Mouse (Mus musculus): ENCODE results near the gene Hadh.

Hadh gene

DNA sequence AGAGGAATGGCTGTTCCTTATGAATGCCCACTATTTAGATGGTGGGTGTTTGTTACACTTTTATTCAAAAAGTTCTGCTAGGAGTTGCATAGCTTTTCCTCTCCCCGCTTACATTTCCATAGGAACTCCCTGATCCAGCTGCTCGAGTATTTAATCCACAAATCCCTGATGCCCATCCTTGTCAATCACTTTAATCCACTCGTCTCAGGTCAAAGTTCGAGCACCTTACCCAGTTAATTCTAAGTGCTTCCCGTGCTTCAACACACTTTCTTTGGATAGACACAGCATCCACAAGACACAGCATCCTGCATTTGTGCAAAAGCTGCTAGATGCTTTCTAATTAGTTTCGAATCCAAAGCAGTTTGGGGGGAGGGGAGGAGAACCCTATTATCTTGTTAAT is 1.5 kb downstream of the Hadh start:
- peak; percentile 6 for DNase-seq (ENCODE audit: low read depth)

DNA sequence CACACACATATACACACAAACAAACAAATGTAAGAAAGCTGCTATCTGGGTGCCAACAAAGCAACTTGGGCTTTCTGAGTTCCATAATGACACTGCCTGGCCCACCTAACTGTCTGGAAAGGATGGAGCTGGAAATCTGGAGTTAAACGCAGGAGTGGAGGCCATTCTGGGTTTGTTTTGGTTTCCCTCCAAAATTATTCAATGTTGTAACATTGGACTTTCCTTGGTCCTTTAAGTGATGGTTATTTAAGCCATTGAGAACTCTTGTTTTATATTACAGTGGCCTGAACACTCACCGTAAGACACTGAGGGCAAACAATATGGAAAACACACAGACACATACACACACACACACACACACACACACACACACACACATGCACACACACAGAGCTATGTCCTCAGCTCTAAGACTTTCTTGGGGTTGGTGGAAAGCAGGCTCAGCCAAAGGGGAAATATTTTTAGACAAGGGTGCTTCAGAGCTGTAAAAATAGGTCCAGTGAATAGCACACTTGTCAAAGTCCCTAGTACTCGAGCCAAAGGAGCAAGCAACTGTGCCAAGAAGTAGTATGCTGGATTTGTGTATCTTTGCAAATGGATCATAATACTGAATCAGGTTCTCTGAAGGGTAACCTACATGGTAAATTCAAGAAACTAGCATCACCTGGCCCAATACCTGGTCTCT is 5.4 kb downstream of the Hadh start:
- no peak for DNase-seq (ENCODE audit: low read depth)

DNA sequence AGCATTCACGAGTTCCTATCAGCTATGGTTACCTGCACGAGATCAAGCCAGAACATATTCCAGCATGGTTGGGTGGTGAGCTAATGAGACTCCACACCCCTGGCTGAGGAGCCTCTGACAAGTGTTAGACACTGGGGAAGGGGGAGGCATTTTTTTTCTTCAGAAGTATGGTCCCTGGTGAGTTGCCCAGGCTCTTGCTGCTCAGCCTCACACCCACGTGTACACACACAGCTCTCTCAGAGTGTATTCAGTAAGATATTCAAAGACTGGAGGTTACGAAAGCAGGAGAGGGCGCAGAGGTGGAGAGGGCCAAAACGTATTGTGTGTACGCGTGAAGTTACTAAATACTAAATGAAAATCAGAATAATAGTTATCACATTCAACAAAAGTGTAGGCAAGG is 6.4 kb downstream of the Hadh start:
- DNase-seq (ENCODE audit: low read depth): no peak

DNA sequence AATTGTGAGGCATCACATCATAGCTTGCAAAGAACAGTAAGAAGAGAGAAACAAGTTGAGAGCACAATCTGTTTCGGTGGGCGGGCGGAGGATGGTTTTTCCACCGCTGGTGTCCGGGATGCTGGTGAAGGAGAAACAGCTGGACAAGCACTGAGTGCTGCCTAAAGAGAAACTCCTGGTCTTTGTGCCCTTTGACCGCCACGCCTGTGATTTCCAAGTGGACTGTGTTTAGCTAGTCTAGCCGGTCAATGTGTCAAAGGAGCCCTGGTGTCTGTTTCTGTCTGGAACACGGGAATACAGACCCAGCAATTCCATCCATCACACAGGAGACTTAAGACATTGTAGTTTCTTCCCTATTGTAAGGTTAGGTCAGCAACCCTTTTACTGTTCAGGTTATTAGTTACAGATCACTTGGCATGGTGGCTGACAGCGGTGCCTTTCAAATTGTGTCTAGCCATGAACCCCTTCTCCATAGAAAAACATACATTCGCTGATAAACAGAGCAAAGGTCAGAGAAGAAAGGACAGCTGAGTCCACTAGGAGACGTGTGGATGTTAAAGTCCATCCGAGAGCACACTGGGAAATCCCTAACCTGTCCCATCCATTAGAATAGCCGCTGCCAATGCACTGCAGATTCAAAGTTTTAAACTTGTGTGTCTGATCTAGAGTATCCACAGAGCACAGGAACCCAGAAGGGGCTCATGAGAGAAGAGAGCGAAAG is 8.0 kb downstream of the Hadh start:
- no peak for DNase-seq (ENCODE audit: low read depth)

DNA sequence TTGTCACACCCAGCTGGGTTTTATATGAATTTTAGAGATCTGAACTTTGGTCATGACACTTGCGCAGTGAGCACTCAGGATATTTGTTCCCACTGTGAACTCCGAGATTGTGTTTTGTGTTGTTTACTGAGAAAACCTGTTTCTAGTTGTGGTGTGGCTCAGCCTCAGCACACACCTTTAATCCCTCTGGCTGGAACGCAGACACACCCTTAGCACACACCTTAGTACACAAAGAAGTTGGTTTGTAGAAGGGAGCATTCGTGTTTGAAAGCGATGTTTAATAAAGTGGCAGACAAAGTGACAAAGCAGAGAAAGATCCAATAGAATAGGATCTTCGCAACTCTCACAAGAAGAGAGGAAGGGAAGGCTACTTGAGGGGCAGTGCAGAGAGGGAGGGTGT is 11.5 kb downstream of the Hadh start:
- DNase-seq (ENCODE audit: low read depth): no peak

DNA sequence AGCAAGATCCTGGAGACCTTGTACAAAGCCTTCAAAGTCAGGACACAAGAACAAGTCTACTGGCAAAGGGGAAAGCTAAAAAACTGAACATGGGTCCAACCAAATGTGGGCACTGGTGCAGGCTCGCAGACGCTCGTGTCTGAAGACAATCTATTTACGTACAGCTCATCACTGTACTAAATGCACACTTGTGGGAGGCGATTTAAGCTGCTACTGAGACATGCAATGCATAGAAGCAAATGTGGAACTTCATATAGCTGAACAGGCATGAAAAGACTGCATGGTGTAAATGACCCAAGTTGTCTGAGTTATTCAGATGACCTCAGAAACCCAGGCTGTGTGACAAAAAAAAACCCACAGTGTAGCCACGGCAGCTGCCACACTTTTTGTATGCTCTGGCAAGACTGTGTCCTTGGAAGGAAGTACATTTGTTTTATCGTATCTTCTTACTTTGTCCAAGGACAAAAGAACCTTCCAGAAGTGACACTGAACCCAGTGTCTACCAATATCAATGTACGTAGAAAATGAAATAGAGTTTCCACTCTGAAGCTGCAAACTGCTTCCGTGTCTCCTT is 12.4 kb downstream of the Hadh start:
- DNase-seq (ENCODE audit: low read depth): no peak

DNA sequence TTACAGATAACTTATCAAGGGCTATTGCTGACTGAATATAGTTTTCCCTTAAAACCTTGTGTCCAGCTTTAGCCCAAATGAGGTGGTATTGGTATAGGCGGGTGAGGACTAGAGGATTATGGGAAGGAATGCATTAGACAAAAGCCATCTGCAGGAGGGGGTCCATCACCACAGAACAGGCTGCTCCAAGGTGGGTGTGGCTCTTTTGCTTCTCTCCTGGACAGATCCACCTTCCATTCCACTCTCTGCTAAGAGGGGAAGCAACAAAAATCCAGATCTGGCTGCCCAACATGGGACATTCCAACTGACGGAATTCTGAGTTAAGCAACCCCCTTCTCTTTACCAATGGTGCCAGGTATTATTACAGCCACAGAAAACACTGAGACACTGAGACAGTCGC is 13.0 kb downstream of the Hadh start:
- DNase-seq (ENCODE audit: low read depth): no peak

DNA sequence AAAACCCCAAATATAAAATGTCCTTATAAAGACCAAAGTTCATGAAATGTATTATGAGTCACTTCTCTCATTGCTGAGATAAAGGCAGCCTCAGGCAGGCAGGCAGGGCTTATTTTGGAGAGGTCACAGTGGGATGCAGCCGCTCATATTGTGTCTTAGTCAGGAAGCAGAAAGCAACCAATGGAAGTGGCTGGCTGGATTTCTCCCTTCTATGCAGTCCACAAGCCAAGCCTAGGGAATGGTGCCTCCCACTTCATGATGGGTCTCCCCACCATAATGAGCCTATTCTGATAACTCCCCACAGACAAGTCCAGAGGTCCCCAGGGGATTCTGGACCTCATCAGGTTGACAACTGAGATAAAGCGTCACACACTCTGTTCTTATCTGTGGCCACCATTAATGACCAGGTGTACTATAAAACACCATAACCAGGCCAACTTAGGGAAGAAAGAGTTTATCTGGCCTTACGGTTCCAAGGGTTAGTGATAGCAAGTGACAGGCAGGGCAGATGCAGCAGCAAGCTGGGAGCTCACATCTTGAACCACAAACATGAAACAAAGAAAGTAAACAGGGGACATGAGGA is 16.4 kb downstream of the Hadh start:
- DNase-seq (ENCODE audit: low read depth): no peak

DNA sequence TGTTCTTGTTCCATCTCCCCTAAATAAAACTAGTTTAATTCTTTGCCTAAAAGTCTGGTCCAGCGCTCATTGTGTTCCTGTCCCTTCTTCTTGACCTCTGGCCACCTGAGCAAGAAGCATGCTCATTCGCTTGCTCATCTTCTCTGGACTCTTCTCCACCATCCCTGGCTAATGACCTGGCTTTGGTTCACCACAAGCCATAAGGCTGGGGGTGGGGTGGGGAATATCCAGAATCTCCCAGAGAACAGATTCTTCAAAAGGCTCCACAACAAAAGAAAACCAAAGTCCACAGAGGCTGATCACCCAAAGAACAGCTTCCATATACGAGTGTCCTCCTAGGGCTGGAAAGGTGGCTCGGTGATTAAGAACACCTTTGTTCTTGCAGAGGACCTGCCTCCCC is 16.9 kb downstream of the Hadh start:
- DNase-seq (ENCODE audit: low read depth): no peak

DNA sequence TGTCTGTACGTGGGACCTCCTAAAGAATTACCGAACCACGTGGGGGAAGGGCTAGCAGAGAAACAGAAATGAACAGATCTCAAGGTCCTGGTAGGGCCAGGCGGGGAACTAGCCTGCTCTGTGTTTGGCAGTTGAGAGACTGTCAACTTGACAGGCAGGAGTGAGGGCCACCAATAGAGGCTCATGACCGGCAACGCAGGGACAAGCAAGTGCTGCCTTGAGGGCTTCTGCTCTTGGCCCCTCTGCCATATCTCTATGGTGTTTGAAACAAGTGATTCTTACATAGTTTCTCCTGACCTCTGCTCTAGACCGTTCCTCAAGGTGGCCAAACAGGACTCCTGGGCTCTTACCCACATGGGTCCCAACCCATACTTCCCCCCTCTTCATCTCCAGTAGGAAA is 20.3 kb downstream of the Hadh start:
- no peak for DNase-seq (ENCODE audit: low read depth)

DNA sequence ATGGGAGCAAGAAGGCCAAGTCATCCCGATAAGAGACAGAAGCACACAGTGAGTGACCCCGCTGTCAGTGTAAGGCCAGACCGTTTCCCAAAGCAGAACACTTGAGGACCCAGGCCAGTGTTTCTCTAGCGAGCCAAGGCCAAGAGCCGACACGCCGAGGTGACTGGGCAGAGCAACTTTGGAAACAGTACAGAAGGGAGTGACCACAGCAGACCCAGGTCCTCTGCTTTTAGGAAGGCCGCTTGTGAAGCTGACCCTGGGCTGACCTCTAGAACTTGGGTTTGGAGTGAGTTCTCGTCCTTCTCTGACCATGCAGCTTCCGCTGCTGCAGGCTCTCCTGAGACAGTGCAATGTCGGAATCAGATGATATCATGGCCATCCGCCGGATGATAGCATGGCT is 20.9 kb downstream of the Hadh start:
- no peak for DNase-seq (ENCODE audit: low read depth)

DNA sequence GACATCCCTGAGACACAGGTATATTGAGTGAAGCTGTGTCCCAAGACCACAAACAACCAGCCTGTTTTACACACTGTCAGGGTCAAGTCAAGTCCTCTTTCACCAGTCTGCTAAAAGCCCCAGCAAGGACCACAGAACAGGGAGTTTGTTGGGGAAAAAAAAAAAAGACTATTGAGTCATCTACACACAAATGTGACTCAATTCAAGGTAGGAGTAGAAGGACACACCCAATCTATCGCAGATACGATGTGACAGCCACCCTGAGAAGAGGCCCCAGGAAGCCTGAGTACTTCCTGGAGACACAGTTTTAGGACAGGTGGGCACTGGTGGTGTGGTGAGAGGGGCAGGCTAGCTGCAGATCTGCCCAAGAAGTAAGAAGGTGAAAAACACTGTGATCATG is 21.6 kb downstream of the Hadh start:
- no peak for DNase-seq (ENCODE audit: low read depth)

DNA sequence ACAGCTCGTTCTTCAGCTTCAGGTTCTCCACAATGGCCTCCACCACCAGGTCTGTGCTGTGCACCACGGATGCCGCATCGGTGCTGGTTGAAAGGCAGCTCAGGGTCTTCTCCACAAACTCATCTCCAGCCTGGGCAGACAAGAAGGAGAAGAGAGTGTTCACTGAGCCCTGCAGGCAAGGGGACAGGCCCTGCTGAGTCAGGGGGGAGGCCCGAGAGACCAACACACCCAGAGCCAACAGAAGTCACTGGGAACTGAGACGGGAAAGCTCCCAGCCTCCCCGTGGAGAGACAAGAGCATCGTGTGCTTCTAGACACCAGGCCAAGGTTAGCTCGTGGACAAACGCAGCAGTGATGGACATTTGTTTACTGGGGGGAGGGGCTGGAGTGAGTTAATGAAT is 23.5 kb downstream of the Hadh start:
- DNase-seq (ENCODE audit: low read depth): no peak

DNA sequence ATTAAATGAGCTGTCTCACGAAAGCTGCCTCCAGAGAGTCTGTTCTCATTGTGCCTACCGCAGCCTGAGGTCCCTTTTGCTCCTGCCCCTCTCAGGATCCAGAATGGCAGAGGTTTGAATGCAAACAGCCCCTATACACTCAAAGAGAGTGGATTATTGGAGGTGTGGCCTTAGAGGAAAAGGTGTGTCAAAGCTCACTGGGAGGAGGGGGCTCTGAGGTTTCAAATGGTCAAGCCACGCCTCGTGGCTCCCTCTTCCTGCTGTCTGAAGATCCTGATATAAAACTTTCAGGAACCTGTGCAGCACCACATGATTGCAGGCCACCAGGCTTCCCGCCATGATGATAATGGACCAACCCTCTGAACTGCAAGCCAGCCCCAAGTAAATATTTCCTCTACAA is 24.1 kb downstream of the Hadh start:
- DNase-seq (ENCODE audit: low read depth): no peak

DNA sequence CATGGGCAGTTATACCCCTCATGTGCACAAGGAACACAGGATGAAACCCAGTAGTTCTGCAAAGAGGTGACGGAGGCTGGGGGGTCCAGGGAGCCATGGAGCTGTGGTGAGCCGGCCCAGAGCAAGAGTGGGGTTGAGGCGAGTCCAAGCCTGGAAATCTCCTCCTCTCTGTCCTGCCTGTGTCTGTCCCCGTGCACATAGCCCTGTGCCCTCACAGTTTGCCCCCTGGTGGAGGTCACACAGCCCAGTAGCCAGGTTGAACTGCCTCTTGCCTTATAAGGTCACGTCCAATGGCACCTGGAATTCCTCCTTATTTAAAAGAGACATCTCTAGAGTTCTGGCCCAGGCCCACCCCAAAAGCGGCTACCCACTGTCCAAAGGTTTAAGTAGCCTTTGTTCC is 24.5 kb downstream of the Hadh start:
- no peak for DNase-seq (ENCODE audit: low read depth)

DNA sequence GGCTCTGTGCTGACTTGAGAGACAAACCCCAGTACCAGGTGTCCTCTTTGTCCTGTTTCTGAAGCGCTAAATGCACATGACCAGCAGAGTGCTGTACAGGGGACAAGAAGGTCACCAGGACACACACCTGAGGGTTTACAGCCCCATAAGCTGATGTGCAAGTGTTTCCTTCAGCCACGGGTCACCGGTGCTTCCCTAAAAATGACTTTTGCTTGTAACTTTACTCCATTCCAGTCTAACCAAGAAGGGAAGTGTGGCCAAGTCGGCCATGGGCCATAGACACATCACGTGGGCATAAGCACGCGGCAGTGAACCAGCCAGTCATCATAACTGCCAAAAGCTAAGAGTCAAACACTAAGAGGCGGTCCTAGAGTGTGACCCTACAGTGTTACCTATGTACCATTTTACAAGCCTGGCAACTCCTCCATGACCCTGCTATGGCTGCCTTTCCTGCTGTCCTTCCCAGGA is 25.3 kb downstream of the Hadh start:
- no peak for DNase-seq (ENCODE audit: low read depth)

DNA sequence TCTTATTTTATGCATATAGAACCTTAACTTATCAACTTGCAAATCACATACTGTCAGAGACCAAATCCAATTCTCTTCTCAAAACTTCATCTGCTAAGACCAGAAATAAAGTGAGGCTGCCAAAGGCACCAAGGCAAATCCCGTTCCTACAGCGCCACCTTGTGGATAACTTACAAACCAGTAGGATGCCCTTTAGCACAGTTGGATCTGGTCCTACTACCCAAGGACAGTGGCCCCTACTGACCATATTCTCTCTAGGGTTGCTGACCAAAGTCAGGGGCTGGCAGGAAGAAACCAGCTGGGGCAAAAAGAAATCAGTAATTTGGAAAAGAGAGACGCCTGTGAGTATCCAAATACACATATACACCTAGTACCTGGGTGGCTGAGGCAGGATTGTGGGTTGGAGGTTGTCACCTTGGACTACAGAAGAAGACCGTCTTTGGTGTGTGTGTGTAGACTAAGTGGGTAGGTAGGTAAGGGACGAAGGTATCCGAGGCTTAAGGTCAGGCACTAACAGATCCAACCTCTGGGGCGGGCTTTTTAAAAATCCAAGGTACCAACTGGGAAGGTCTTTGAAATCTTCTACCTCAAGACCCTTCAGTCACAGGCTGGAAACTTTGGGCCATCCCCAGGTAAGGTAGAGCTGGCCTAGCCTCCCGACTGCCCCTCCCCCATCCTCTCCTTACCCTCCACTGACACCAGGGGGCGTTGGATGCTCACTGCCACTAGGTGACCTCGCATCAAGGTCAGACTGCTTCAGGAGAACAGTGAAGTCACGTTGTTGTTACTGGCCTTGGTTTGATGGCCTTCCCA is 25.9 kb downstream of the Hadh start:
- DNase-seq (ENCODE audit: low read depth): peak; percentile 85

DNA sequence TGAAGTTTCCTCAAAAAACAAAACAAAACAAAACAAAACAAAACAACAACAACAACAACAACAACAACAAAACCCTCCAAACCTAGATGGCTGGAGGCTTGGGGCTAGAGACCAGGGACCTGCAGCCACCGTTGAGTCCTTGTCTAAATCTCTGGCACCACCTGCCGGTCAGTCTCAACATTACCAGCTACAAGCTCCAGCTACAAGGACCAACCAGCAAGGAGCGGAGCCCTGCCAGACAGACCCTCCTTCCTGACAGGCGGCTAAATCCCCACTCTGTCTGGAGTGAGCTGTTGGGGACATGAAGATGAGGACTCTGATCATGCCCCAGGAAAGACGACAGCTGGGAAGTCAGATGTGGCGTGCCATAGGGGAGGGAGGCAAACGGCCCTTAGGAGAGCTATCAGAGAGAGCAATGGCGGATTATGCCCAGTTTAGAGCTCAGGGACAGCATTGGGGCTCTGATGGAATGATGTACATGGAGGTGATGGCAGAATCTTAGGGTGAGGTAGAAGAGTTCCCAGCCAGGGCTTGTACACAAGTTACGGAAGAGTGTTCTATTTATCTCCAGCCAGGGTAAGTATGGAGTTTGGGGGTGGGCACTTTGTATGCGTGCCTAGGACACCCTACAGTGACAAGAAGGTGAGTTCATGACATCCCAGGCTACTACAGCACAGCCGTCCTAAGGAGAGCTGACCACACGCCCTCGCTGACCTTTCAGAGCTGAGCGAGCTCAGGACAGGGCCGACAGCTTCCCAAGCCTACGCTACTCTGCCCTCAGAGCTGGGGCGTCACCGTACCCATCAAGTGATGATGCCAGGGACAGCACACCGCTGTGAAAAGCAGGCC is 33.9 kb downstream of the Hadh start:
- DNase-seq (ENCODE audit: low read depth): peak; percentile 89

DNA sequence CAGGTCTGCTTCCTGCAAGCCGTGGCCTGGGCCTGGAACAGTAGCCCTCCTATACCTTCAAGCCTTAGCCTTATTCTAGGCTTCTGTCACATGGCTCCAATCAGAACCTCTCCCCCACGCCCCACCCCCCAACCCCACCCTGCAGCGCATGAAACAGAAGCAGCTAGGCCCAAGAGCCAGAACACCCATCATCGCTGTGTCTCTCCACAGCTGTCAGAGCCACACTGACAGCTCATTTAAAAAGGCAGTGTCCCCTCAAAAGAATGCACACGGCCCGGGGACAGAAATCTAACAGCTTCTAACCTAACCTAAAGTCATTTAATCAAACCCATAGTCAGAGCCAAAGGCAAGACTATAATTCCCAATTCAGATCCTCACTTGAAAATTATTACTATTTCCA is 34.8 kb downstream of the Hadh start:
- no peak for DNase-seq (ENCODE audit: low read depth)

DNA sequence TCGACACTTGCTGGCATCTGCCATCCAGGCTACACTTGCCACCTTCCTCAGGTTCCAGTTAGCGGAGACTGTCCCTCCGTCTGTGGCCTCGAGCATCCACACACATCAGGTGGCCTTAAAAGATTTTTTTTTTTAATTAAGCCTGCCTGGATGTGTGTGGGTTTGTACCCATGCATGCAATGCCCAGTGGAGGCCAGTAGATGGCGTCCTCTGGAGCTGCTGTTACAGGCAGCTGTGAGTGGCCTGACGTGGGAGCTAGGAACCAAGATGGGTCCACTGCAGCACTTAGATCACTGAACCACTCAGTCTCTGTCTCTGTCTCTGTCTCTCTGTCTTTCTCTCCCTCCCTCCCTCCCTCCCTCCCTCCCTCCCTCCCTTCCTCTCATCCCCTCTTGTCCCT is 43.8 kb downstream of the Hadh start:
- DNase-seq (ENCODE audit: low read depth): peak; percentile 74

DNA sequence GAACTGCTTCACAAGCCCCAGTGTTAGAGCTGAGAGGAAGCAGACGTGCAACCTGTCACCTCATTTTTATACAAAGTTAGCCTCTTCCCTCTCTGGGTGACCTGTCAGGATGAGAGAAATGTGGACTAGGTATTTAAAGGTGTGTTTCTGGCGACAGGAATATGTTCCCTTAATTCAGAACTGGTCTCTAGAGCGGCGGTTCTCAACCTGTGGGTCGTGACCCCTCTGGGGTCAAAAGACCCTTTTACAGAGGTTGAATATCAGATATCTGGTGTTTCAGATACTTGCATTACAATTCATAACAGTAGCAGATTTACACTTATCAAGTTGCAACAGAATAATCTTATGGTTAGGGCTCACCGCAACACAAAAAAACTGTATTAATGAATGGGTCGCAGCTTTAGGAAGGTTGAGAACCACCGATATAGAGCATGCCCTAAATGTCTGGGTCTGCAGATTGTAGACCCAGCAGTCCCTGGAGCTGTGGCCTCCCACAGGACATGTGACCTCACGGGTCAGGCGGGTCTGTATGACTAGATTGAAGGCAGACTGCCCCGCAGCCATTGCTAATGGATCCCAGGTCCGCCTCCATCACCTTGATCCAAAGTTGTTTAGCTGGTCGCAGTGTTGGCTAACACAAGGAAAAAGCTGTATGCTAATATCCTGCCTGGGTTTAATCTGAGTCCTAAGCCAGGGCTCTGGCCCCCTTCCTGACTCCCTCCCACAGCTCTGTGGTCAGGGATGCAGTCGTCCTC is 53.1 kb downstream of the Hadh start:
- peak; percentile 11 for DNase-seq (ENCODE audit: low read depth)
